Mouse (Mus musculus) lung, adult 2 months (tissue): ENCODE data around the gene Kat6b. TPM values are rescaled to one million over a fixed set of nuclear protein-coding genes. Genes with fewer than 3 reads are reported as not detected.

Experiments
- DNase-seq: peaks from one replicate; pipeline ENCODE4 v3.0.0; 2022
- H3K4me1 ChIP-seq: fragments of 200-500 bp; 2 replicates; pipeline ENCODE4 v1.6.1; 2011; ENCODE audit warnings: low read length; ENCODE audit not compliant: control insufficient read depth, insufficient read depth
- H3K4me3 ChIP-seq: fragments of 200-500 bp; replicated peaks from 2 replicates; pipeline ENCODE3; 2011; ENCODE audit warnings: low read depth, mild to moderate bottlenecking, control low read depth, low read length; ENCODE audit errors: extremely low read depth
- CTCF ChIP-seq: fragments of 200-500 bp; IDR thresholded peaks from 2 replicates; pipeline ENCODE4 v1.5.1; 2011; ENCODE audit warnings: mild to moderate bottlenecking, low read length, control low read depth; ENCODE audit not compliant: insufficient read depth
- POLR2A ChIP-seq: fragments of 200-500 bp; IDR thresholded peaks from 2 replicates; pipeline ENCODE4 v1.6.1; 2011; ENCODE audit warnings: low read depth, mild to moderate bottlenecking, control low read depth, low read length, borderline replicate concordance; ENCODE audit errors: extremely low read depth
- WGBS: fragments of 180-500 bp; shearing (Covaris S2); methylation state at CpG from one replicate; pipeline ENCODE4 v1.1.7; 2018; 5-methylcytosine and 5-hydroxymethylcytosine counted together
- polyA plus RNA-seq: library from polyadenylated mRNA; depleted of rRNA; stranded (reverse); fragments of >200 nt; gene quantifications from 2 replicates; pipeline ENCODE4 v1.2.3, GENCODE M21; 2012

Kat6b gene
- polyA plus RNA-seq, 1 experiment, result 11.5 TPM

DNA sequence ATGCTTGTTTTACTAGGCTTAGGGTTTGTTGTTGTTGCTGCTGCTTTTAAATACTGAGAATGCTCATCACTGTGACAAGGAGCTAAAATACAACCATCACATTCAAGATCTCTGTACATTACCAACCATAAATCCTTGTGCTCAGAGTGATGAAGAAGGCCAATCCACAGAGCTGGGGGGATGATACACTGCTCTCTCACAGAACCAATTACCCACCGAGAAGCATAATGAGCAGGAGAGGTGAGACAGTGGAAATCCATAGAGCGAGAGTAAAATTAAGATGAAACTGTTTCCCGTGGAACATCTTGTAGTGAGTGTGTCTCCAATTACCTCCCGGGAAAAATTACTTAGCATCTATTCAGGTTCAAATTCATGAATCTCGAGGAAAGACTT is 118.9 kb downstream of the Kat6b start:
- no peak for TF ChIP-seq CTCF
- no peak for TF ChIP-seq POLR2A
- DNase-seq, result no peak
- WGBS, result 91% methylated on average over 5 of the region's 5 CpGs
- Histone ChIP-seq H3K4me3 (no peak overlapping the region), H3K4me1 (no peaks in the 10 kb centered on the region)

- TF ChIP-seq CTCF (no peak), POLR2A (no peak)
- 67% methylated on average over 1 of the region's 1 CpGs for WGBS
- H3K4me3 ChIP-seq, result no peak overlapping the region
- H3K4me1 ChIP-seq, result no peaks in the 10 kb centered on the region
- no peak for DNase-seq
These were observed 119.4 kb downstream of the Kat6b start for GRCm38 (mm10) chr14:21600628-21601027.

DNA sequence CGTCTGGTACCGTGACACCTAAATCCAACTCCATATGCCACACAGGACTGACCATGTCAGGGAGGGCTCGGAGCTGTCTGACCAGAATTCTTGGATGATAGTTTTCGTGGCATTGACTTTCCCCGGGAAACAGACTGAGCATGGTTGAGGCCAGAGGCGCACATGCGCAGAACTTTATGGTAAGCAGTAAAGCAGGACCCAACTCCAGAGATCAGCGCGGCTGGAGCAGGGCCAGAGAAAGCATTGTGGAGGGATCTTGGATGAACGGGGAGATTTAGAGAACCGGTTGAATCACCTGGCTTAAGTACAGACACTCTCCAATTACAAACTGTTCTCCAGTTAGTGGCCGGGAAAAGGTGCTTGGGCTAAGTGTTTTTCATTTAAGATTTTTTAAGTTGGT is 120.9 kb downstream of the Kat6b start:
- DNase-seq, result no peak
- 74% methylated on average over 12 of the region's 12 CpGs for WGBS
- no peak for TF ChIP-seq CTCF
- TF ChIP-seq POLR2A, result no peak
- Histone ChIP-seq H3K4me3 (no peak overlapping the region), H3K4me1 (no peaks in the 10 kb centered on the region)

- 32% methylated on average over 4 of the region's 4 CpGs for WGBS
These were observed 121.7 kb downstream of the Kat6b start for GRCm38 (mm10) chr14:21602937-21603336.

GRCm38 (mm10) chr14:21607686-21608085 is 126.5 kb downstream of the Kat6b start:
- Histone ChIP-seq H3K4me1 (no peaks in the 10 kb centered on the region; the same call in 1 of the 2 replicates), H3K4me3 (no peak overlapping the region)
- no peak for TF ChIP-seq CTCF
- no peak for TF ChIP-seq POLR2A
- DNase-seq, result no peak
- 46% methylated on average over 4 of the region's 4 CpGs for WGBS

More at GRCm38 (mm10) chr14:21602937-21603336, 121.7 kb downstream of the Kat6b start:
- H3K4me3 ChIP-seq, result no peak overlapping the region
- TF ChIP-seq CTCF (no peak), POLR2A (no peak)
- no peak for DNase-seq
- no peaks in the 10 kb centered on the region for H3K4me1 ChIP-seq

DNA sequence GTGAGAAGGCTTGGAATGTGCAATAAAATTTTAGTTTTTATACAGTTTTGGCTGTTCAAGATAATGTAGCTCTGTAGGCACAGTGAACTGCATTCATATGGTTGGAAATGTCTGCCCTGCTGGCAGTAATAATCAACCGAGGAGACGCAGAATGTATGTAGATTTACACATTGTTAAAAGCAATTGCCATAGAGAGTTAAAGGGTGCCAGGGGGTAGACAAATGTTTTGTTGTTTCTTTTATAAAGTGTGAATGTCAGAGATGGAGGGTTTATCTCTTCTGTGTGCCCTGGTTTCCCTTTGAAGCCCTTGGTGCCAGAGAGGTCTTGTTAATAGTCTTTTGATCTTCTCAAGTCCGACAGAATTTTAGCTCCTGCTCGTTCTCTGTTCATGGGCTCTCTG is 127.7 kb downstream of the Kat6b start:
- Histone ChIP-seq H3K4me1 (no peaks in the 10 kb centered on the region; the same call in 1 of the 2 replicates), H3K4me3 (no peak overlapping the region)
- no peak for TF ChIP-seq CTCF
- TF ChIP-seq POLR2A, result no peak
- DNase-seq, result no peak
- WGBS, result 71% methylated on average over 4 of the region's 4 CpGs

DNA sequence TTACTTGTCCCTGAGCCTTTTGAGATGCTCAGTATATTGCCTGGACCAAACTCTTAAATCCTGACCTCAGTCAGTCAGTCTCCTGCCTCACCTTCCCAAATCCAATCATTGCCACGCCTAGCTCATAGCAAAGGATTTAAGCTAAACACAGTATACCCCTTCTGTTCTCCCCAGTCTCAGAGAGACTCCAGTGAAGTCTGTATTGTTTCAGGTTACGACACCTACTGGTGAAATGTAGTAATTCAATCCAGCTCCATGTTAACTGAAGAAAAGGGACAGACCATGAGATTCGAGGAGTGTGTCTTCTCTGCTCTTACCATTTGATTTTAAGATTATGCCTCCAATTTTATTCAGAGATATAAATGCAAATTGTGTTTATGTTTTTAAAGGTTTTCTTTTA is 129.0 kb downstream of the Kat6b start:
- no peak overlapping the region for H3K4me3 ChIP-seq
- DNase-seq, result no peak
- TF ChIP-seq CTCF, result peak; percentile 24; the same call in 1 of the 2 replicates
- no peak for TF ChIP-seq POLR2A
- H3K4me1 ChIP-seq, result no peaks in the 10 kb centered on the region; the same call in 1 of the 2 replicates
- WGBS, result 14% methylated on average over 3 of the region's 3 CpGs

- TF ChIP-seq CTCF (no peak), POLR2A (no peak)
- WGBS, result 67% methylated on average over 6 of the region's 6 CpGs
- no peaks in the 10 kb centered on the region; the same call in none of the 2 replicates for H3K4me1 ChIP-seq
- no peak for DNase-seq
- H3K4me3 ChIP-seq, result no peak overlapping the region
These were observed 131.8 kb downstream of the Kat6b start for GRCm38 (mm10) chr14:21613031-21613430.

GRCm38 (mm10) chr14:21614103-21614502 is 132.9 kb downstream of the Kat6b start:
- WGBS, result 93% methylated on average over 5 of the region's 5 CpGs
- TF ChIP-seq POLR2A (no peak), CTCF (no peak)
- DNase-seq, result no peak
- Histone ChIP-seq H3K4me1 (no peaks in the 10 kb centered on the region; the same call in none of the 2 replicates), H3K4me3 (no peak overlapping the region)

GRCm38 (mm10) chr14:21615853-21616252 is 134.6 kb downstream of the Kat6b start:
- no peak for TF ChIP-seq POLR2A
- no peak for TF ChIP-seq CTCF
- 84% methylated on average over 2 of the region's 2 CpGs for WGBS
- DNase-seq, result no peak
- Histone ChIP-seq H3K4me1 (no peaks in the 10 kb centered on the region; the same call in 1 of the 2 replicates), H3K4me3 (no peak overlapping the region)
